Mouse (Mus musculus): ENCODE results near the gene Cntn2.
"Not testable (repeated sequence)": the region's sequence is repeated elsewhere in the genome, so short reads cannot be mapped to it uniquely, and the experiment has no call there.

Gene Cntn2

DNA sequence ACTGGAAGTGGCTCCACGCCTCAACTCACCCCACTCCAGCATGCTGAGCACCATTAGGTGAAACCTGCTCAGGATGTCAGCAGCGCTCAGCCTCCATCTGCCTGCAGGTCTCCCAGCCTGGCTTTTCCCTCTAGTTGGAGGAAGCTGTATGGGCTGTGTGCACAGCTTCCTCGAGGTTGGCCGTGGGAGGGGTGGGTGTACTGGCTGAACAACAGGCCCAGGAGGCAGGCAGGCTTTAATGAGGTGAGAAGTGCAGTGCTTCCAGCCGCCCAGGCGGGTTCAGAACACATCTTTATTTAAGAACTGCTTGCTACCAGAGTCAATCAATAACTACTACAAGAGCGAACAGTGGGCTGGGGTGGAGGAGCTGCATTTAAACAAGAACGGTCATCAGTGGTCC is 31.5 kb downstream of the Cntn2 start:
- DNase-seq (ENCODE audit: low spot score), result no peak

DNA sequence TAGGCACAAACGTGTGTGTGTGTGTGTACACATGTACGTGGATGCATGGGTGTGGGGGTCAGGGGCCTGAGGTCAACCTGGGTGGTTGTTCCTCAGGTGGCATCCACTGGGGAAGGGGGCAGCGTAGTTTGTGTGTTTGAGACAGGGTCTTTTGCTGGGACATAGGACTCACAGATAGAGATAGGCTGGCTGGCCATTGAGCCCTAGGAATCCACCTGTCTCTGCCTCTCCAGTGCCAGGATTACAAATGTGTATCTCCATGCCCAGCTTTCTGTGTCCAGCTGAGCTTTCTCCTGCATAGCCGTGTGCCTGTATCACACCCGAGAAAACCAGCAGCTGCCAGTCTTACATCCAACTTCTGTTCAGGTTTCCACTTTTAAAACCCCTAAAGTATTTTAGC is 33.3 kb downstream of the Cntn2 start:
- no peak for DNase-seq (ENCODE audit: low spot score)

DNA sequence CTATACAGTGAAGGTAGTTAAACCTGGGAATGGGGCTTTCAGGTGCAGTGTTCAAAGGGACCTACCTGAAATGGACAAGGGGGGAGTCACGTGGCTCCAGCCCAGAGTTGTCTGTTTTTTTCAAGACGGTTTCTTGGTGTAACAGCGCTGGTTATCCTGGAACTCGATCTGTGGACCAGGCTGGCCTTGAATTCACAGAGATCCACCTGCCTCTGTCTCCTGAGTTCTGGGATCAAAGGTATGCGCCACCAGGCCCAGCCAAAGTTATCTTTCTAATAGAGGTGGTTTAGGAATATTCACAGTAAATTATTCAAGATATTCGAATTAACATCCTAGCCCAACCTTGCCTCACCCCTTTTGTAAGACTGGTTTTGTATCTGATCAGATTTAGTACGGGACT is 36.4 kb downstream of the Cntn2 start:
- DNase-seq (ENCODE audit: low spot score), result no peak

DNA sequence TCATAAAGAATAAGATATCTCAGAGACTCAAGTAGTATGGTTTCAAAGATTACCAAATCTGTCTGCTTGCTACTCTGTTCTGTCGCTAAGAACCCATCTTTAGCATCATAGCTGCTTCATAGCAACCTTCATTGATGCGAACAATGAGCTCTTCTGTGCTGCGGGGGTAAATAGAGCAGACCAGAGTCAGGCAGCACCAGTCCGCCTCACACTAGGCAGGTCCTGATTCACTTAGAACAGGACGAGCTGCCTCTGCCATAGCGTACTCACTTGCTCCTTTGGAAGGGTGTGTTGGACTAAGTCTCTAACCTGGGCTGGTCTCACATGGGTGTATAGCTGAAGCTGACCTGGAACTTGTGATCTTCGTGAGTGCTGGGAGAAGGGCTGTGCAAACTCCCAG is 37.0 kb downstream of the Cntn2 start, which contains the start of gene Tmem81:
TSS of gene Tmem81 (plus strand) at position 173 of the 400 bp plus-strand sequence.
- DNase-seq (ENCODE audit: low spot score), result no peak

GRCm38 (mm10) chr1:132505155-132505554 is 37.9 kb downstream of the Cntn2 start:
- DNase-seq (ENCODE audit: low spot score), result no peak

- DNase-seq (ENCODE audit: low spot score), result no peak
Measured at GRCm38 (mm10) chr1:132500535-132500934, 42.5 kb downstream of the Cntn2 start.

- no peak for DNase-seq (ENCODE audit: low spot score)
Measured at GRCm38 (mm10) chr1:132483759-132484158, 59.3 kb downstream of the Cntn2 start.

GRCm38 (mm10) chr1:132483234-132483633 is 59.8 kb downstream of the Cntn2 start:
- no peak for DNase-seq (ENCODE audit: low spot score)

- DNase-seq (ENCODE audit: low spot score), result no peak
Measured at GRCm38 (mm10) chr1:132481619-132482018, 61.4 kb downstream of the Cntn2 start.

DNA sequence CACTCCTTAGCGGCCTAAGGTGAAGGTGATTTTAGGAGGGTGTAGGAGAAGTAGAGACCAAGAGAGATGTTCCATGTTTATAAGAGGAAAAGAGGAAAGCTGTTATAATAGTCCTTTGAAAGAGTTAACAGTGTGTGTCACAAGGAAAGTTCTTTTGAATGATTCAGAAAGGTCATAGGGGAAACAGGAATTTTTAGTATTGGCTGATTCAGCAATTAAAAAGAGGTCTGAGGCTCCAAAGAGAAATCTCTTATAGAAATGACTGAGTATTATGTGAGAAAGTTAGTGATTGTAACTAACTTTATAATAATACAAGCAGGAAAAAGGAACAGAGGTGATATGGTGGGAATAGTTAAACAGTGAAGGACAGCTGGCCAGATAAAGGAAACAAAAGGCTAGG is 63.6 kb downstream of the Cntn2 start:
- DNase-seq (ENCODE audit: low spot score), result no peak

GRCm38 (mm10) chr1:132476928-132477691 is 65.9 kb downstream of the Cntn2 start, which contains the start of gene Rbbp5:
Gene Rbbp5 (plus strand): TSS chr1:132477365.
- DNase-seq (ENCODE audit: low spot score), result peak; percentile 46

DNA sequence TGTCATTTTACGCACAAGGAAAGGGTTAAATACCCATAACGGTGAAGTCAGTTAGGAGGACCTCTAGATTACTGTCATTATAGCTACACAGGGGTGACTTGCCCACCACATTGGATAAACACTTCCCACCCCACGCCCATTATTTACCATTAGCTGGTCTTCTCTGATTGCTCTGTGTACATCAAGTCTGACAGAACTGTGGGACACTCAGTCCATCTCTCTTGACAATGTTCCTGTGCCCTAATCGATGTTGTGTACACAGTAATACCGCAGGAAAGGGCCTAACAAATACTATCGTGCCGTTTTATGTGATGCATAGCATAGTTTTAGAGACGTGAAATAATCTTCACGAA is 66.5 kb downstream of the Cntn2 start:
- DNase-seq (ENCODE audit: low spot score), result no peak

DNA sequence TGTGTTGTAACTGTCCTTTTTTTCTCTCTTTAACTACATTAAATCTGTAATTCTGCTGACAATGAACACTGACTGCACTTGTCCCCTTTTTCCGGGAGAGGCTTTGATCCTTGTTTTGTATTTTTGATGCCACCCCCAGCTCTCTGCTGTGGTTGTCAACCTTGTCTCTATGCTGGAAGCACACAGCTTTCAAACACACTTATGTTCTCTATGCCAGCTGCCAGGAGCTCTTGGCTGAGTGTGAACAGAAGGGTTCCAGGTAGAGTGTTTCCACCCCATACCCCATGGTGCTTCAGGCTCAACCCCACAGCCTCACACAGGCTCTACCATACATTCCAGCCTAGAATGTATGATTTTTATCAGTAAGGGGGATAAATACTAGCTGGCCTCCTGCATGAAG is 68.6 kb downstream of the Cntn2 start:
- no peak for DNase-seq (ENCODE audit: low spot score)

- no peak for DNase-seq (ENCODE audit: low spot score)
Measured at GRCm38 (mm10) chr1:132472537-132472936, 70.5 kb downstream of the Cntn2 start.

DNA sequence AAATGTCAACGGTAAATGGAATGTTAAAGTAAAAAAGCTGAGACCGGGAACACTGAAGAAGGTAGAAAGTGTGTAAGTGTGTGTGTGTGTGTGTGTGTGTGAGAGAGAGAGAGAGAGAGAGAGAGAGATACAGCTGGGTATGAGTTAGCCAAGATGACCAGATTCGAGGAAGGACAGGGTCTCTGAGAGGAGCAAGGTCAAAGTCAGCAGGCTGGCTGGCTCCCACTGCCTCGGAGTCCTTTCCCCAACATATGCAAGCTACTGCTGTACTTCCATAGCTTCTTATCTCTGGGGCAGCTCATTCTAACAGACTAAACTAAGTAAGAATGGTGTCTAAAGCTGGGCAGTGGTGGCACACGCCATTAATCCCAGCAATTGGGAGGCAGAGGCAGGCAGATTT is 71.6 kb downstream of the Cntn2 start:
- no peak for DNase-seq (ENCODE audit: low spot score)

DNA sequence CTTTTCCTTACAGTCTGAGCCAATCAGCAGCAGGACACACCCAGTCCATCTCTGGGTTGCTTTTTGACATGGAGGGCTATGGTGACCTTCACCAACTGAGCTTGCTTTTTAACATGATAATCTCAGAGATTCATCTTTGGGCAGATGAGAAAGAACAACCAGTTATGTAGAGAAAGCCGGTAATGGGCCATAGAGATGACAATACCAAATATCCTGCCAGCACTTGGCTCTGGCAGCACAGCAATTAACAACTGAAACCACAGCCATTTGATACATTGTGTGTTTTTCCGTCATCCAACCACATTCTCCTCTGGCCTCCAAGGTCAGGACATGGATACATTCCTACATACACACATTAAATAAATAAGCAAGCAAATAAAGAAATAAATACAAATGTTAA is 72.0 kb downstream of the Cntn2 start:
- DNase-seq (ENCODE audit: low spot score), result no peak

GRCm38 (mm10) chr1:132470031-132470430 is 73.0 kb downstream of the Cntn2 start:
- DNase-seq (ENCODE audit: low spot score), result not testable (repeated sequence)

DNA sequence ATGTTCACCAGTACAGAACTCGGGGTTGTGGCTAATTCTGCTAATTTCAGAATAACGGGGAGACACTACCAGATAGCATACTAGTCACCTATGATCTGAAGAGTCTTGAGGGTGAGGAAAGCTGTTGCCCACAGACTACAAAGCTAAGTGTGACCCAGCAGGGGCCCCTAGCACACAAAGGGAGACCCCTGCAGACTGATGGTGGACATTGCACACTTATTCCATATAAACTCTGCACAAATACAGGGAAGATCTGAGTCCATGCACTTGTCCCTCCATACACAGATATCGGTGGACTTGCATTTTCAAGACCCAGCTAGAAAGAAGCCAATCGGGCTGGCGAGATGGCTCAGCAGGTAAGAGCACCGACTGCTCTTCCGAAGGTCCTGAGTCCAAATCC is 73.5 kb downstream of the Cntn2 start:
- no peak for DNase-seq (ENCODE audit: low spot score)

DNA sequence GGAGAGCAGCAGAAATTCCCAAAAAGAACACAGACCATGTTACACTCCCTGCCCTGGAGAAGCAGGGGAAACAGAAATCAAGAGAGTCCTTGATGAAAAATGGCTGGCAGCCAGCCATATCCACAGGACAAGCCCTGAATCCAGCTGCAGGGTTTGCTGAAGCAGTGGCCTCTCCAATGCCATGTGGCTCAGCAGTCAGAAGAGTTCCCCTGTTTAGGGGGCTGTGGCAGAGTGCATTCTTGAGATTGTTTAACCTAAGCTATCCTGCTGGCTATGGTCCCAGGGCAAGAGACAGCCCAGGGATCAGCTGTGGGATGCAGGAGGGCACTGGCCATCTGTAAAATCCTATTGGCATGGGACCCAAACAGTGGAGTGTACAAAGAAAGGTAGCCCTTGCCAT is 74.1 kb downstream of the Cntn2 start:
- DNase-seq (ENCODE audit: low spot score), result no peak

GRCm38 (mm10) chr1:132464651-132465050 is 78.4 kb downstream of the Cntn2 start:
- DNase-seq (ENCODE audit: low spot score), result no peak
